Mouse (Mus musculus): ENCODE data around the gene Iqcd. TPM values are rescaled to one million over a fixed set of nuclear protein-coding genes. Genes with fewer than 3 reads are reported as not detected.

Gene Iqcd
- total and polyA plus RNA-seq, 3 experiments: 0.14 TPM; not detected in 2

DNA sequence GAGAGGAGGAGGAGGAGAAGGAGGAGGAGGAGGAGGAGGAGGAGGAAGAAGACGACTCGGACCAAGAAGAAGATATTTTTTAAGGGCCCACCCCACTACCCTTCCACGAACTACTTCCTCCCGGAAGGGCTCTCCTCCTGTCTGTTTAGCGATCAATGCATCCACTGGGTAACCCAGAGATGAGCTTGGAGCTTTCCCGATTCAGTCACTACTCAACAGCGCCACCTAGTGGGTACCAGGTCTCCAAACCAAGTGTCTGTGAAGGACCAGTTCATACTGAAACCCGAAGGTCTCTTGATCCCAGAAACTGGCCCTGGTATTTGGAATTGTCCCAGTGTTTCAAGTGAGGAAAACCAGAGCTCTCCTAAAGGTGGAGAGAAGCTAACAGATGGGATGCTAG lies 16.9 kb downstream of the Iqcd start:
- peaks cover 3% of the 10 kb centered on the region; the same call in 1 of the 2 replicates for H3K4me1 ChIP-seq (ENCODE audit: control insufficient read depth, insufficient read depth, low read length)
- 0 out of 2 replicates have a peak, but pooled peaks have one; percentile 67 for TF ChIP-seq EP300 (IDR thresholded peaks at IDR 0.05; ENCODE audit: insufficient read depth, low read depth, low read length)
- TF ChIP-seq POLR2A (IDR thresholded peaks at IDR 0.05; ENCODE audit: insufficient read depth, low read depth, low read length): no peak
- peak; percentile 91 for TF ChIP-seq CTCF (IDR thresholded peaks at IDR 0.05)
- H3K27ac ChIP-seq: no peak overlapping the region
- no peak overlapping the region for H3K4me3 ChIP-seq
- WGBS: 1% methylated on average over 6 of the region's 8 CpGs
- intact Hi-C loops (cut with DNase I): loop anchor here (1.0 to 2.0 kb wide), 2 partner anchors 15 to 100 kb away; no protein-coding TSS in a partner anchor
- peak; percentile 85 to 86 for DNase-seq
- H3K9ac ChIP-seq (ENCODE audit: low read depth, low read length): no peak overlapping the region
- no peaks in the 10 kb centered on the region for H3K27me3 ChIP-seq (ENCODE audit: control insufficient read depth, insufficient read depth, low read length)
- no peaks in the 10 kb centered on the region for H3K79me2 ChIP-seq (replicated peaks; ENCODE audit: control insufficient read depth, insufficient read depth, low read length)
- H3K36me3 ChIP-seq (ENCODE audit: control insufficient read depth, insufficient read depth, low read length): no peaks in the 10 kb centered on the region

DNA sequence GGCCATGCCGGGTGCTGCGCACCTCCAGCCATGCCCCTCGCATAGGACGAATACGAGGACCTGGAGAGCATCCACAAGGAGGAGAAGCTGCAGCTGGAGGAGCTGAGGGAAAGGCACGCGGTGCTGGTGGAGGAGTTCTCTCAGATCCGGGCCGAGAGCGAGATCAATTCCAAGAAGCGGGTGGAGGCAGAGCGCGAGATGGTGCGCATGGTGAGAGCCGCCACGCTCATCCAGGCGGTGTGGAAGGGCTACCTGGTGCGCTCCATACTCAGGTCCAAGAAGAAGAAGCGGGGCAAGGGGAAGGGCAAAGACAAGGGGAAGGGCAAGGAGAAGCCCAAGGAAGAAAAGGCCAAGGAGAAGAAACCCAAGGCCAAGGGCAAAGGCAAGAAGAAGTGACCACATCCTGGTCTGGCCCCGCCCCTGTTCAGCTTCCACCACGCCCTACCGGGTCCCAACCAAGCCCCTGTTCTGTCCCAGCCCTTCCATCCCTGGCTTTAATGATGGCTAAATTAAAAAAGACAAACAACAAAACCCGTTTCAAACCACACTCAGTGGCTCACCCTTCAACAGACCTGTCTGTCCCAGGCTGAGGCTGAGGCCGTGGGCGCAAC lies 17.9 kb downstream of the Iqcd start:
- TF ChIP-seq EP300 (IDR thresholded peaks at IDR 0.05; ENCODE audit: insufficient read depth, low read depth, low read length): no peak
- H3K4me1 ChIP-seq (ENCODE audit: control insufficient read depth, insufficient read depth, low read length): peaks cover 3% of the 10 kb centered on the region
- no peak overlapping the region for H3K9ac ChIP-seq (ENCODE audit: low read depth, low read length)
- no peaks in the 10 kb centered on the region for H3K27me3 ChIP-seq (ENCODE audit: control insufficient read depth, insufficient read depth, low read length)
- H3K27ac ChIP-seq: no peak overlapping the region
- intact Hi-C loops (cut with DNase I): no loop called here
- no peak overlapping the region for H3K4me3 ChIP-seq
- no peaks in the 10 kb centered on the region for H3K36me3 ChIP-seq (ENCODE audit: control insufficient read depth, insufficient read depth, low read length)
- no peaks in the 10 kb centered on the region for H3K79me2 ChIP-seq (replicated peaks; ENCODE audit: control insufficient read depth, insufficient read depth, low read length)
- no peak for DNase-seq
- WGBS: 75% methylated on average over 25 of the region's 25 CpGs

DNA sequence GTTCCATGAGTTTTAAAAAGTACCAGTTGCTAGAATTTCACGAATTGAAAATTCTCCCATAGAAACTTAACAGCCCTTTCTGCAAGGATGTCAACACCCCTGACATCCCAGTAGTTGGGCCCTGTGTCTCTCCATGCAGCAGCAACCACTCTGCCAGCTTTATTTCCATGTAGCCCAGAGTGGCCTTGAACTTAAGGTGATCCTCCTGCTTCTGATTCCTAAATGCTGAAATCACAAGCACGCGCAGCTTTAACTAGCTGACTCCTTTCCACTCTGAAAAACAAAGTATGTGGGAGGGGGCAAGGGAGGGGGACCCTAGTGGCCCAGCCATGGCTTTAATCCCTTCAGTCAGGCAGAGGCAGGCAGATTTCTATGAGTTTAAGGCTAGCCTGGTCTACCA lies 18.5 kb downstream of the Iqcd start:
- no peak for DNase-seq
- Histone ChIP-seq H3K36me3 (ENCODE audit: control insufficient read depth, insufficient read depth, low read length) (no peaks in the 10 kb centered on the region), H3K9ac (ENCODE audit: low read depth, low read length) (no peak overlapping the region), H3K27ac (no peak overlapping the region), H3K79me2 (replicated peaks; ENCODE audit: control insufficient read depth, insufficient read depth, low read length) (no peaks in the 10 kb centered on the region), H3K4me1 (ENCODE audit: control insufficient read depth, insufficient read depth, low read length) (peaks cover 3% of the 10 kb centered on the region), H3K4me3 (no peak overlapping the region), H3K27me3 (ENCODE audit: control insufficient read depth, insufficient read depth, low read length) (no peaks in the 10 kb centered on the region)
- 78% methylated on average over 3 of the region's 3 CpGs for WGBS
- TF ChIP-seq CTCF (IDR thresholded peaks at IDR 0.05): no peak
- no peak for TF ChIP-seq EP300 (IDR thresholded peaks at IDR 0.05; ENCODE audit: insufficient read depth, low read depth, low read length)
- TF ChIP-seq POLR2A (IDR thresholded peaks at IDR 0.05; ENCODE audit: insufficient read depth, low read depth, low read length): no peak
- intact Hi-C loops (cut with DNase I): no loop called here

- intact Hi-C loops (cut with DNase I): no loop called here
- WGBS: 75% methylated on average over 16 of the region's 16 CpGs
- H3K36me3 ChIP-seq (ENCODE audit: control insufficient read depth, insufficient read depth, low read length): no peaks in the 10 kb centered on the region
Observed at GRCm38 (mm10) chr5:120609246-120609775, 20.5 kb downstream of the Iqcd start.

GRCm38 (mm10) chr5:120610906-120611305 lies 22.1 kb downstream of the Iqcd start:
- intact Hi-C loops (cut with DNase I): no loop called here
- 93% methylated on average over 5 of the region's 5 CpGs for WGBS
- no peak overlapping the region for H3K4me3 ChIP-seq

More at GRCm38 (mm10) chr5:120609246-120609775, 20.5 kb downstream of the Iqcd start:
- H3K27me3 ChIP-seq (ENCODE audit: control insufficient read depth, insufficient read depth, low read length): no peaks in the 10 kb centered on the region
- no peak overlapping the region for H3K9ac ChIP-seq (ENCODE audit: low read depth, low read length)
- TF ChIP-seq CTCF (IDR thresholded peaks at IDR 0.05) (no peak), POLR2A (IDR thresholded peaks at IDR 0.05; ENCODE audit: insufficient read depth, low read depth, low read length) (no peak), EP300 (IDR thresholded peaks at IDR 0.05; ENCODE audit: insufficient read depth, low read depth, low read length) (no peak)
- no peaks in the 10 kb centered on the region for H3K79me2 ChIP-seq (replicated peaks; ENCODE audit: control insufficient read depth, insufficient read depth, low read length)
- no peak overlapping the region for H3K4me3 ChIP-seq
- no peak for DNase-seq
- peaks cover 7% of the 10 kb centered on the region for H3K4me1 ChIP-seq (ENCODE audit: control insufficient read depth, insufficient read depth, low read length)
- H3K27ac ChIP-seq: no peak overlapping the region

GRCm38 (mm10) chr5:120611416-120611815 lies 22.6 kb downstream of the Iqcd start:
- Histone ChIP-seq H3K4me3 (peak overlapping the region; percentile 74), H3K4me1 (ENCODE audit: control insufficient read depth, insufficient read depth, low read length) (peaks cover 6% of the 10 kb centered on the region), H3K36me3 (ENCODE audit: control insufficient read depth, insufficient read depth, low read length) (no peaks in the 10 kb centered on the region), H3K79me2 (replicated peaks; ENCODE audit: control insufficient read depth, insufficient read depth, low read length) (no peaks in the 10 kb centered on the region; the same call in 1 of the 2 replicates), H3K9ac (ENCODE audit: low read depth, low read length) (peak overlapping the region; percentile 25; the same call in 1 of the 2 replicates), H3K27me3 (ENCODE audit: control insufficient read depth, insufficient read depth, low read length) (no peaks in the 10 kb centered on the region), H3K27ac (no peak overlapping the region; the same call in 1 of the 2 replicates)
- intact Hi-C loops (cut with DNase I): no loop called here
- DNase-seq: no peak
- WGBS: 57% methylated on average over 8 of the region's 8 CpGs
- TF ChIP-seq EP300 (IDR thresholded peaks at IDR 0.05; ENCODE audit: insufficient read depth, low read depth, low read length): no peak
- TF ChIP-seq CTCF (IDR thresholded peaks at IDR 0.05): no peak
- TF ChIP-seq POLR2A (IDR thresholded peaks at IDR 0.05; ENCODE audit: insufficient read depth, low read depth, low read length): no peak

More at GRCm38 (mm10) chr5:120610906-120611305, 22.1 kb downstream of the Iqcd start:
- no peaks in the 10 kb centered on the region for H3K36me3 ChIP-seq (ENCODE audit: control insufficient read depth, insufficient read depth, low read length)
- TF ChIP-seq CTCF (IDR thresholded peaks at IDR 0.05): no peak
- no peak for TF ChIP-seq EP300 (IDR thresholded peaks at IDR 0.05; ENCODE audit: insufficient read depth, low read depth, low read length)
- TF ChIP-seq POLR2A (IDR thresholded peaks at IDR 0.05; ENCODE audit: insufficient read depth, low read depth, low read length): no peak
- no peaks in the 10 kb centered on the region; the same call in 1 of the 2 replicates for H3K79me2 ChIP-seq (replicated peaks; ENCODE audit: control insufficient read depth, insufficient read depth, low read length)
- H3K4me1 ChIP-seq (ENCODE audit: control insufficient read depth, insufficient read depth, low read length): peaks cover 6% of the 10 kb centered on the region
- H3K27me3 ChIP-seq (ENCODE audit: control insufficient read depth, insufficient read depth, low read length): no peaks in the 10 kb centered on the region
- no peak overlapping the region for H3K27ac ChIP-seq
- no peak for DNase-seq
- no peak overlapping the region for H3K9ac ChIP-seq (ENCODE audit: low read depth, low read length)

Data from heart, adult 2 months (tissue).